Mouse (Mus musculus) mouse embryonic stem cell (cell line): Measurements from ENCODE around the gene Gria4.

Source experiments
- in situ Hi-C, 2 experiments: fragments of 300-500 bp; cut with MboI; formaldehyde crosslinking; loops; 1 replicate in 1 of 2; 3 replicates in 1 of 2; pipeline ENCODE4 v1.14.3; 2019 to 2020; ENCODE audit warnings: low sequenced_read_pairs in 2 of 2, low pct_unique_long_range_greater_than_20kb in 1 of 2, mixed read lengths in 1 of 2; ENCODE audit not compliant: unreplicated experiment in 1 of 2

Gria4 gene

DNA sequence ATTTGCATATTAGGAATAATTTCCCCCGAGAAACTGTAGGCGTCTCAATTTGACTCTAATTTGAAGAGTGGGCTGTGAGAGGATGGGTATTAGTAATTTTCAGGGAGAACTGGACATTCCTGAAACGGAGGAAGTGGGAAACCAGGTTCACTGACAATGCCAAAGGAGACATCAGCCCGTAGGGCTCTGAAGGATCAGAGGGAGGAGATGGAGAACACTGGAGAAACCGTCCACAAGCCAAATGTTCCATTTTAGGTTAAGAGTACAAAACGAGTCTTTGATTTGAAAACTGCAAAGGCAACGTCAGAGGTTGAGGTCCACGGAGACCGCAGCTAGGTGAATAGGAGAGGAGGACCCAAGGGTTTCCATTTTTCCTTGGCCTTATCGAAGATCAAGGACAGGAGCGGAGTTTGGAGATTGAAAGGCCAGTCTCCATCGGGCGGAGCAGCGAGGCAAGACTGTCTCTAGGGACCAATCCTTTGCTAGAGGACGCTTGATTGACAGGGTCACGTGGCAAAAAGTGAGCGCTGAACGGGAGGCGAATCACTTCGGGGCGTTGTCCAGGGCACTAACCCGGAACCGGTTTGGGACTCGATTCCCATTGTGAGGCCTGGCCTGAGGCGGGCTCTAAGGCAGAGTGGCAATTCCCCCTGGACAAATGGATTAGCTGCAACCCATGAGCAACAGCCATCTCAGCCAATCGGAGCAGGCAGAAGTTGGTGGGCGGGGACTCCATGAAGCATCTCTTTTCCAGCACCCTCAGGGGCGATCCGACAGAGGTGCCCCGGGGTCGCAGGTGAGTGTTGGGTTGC, 420.0 kb downstream of the Gria4 start, which contains the start of gene Msantd4:
Msantd4 (plus strand) TSS at position 735 of the 812 bp plus-strand sequence.
- in situ Hi-C loops, result no loop called here
